Mouse (Mus musculus) thymus, postnatal 14 days (tissue): ENCODE measurements around the gene Gm28048.

Source experiments
- DNase-seq: peaks from one replicate; pipeline ENCODE4 v3.0.0; 2021

Gene Gm28048

DNA sequence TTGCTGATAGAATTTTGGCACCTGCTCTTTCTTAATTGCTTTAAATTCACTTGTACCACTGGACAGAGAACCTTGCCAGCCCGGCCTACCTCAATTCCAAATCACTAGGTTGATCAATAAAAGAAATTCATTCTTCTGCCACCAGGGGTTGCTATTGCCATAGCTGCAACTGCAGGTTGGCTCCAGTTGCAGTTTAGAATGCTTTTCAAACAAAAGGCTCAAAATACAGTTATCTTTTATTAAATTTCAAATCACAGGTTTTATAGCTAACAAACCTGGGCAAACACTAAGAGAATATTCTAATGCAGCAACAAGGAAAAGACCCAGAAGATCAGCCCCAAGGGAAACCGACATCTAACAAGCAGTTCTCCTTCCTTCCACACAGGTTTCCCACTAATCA lies 5.5 kb upstream of the Gm28048 start:
- DNase-seq: peak; percentile 54

DNA sequence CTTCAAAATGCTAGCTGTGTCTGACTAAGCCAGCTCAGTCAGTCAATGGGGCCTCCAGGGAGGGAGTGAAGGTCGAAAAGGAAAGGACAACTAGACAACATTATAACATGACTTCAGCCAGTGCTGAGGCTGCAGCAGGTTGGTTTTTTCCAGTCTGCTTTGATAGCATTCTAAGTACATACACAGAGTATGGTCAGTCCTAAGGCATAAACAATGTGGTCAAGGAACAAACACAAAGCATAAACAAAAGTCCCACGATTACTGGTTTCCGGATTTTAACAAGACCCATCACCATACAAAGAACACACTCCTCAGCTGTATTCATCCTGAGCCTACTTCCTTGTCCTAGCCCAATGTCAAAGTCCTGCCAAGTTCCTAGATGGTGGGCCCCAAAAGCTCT lies 3.6 kb upstream of the Gm28048 start:
- DNase-seq: no peak

GRCm38 (mm10) chr11:22982846-22983245 lies 956 bp upstream of the Gm28048 start:
- no peak for DNase-seq

DNA sequence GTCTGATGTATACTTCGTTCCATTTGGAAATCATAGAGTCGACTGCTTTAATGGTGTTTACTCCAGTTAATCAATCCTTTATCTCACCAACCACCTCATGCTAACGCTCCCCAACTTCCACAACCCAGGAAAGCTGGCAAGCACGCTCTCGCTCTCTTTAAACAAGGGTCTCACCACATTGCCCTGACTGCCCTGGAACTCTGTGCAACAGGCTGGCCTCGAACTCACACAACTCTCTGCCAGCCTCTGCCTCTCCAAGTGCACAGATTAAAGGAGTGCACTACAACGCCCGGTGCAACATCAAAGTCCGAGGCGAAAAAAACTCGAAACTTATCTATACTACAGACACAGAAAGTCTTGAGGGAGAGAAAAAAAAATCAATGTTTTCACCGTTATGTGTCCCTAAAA lies 343 bp downstream of the Gm28048 start:
- no peak for DNase-seq

DNA sequence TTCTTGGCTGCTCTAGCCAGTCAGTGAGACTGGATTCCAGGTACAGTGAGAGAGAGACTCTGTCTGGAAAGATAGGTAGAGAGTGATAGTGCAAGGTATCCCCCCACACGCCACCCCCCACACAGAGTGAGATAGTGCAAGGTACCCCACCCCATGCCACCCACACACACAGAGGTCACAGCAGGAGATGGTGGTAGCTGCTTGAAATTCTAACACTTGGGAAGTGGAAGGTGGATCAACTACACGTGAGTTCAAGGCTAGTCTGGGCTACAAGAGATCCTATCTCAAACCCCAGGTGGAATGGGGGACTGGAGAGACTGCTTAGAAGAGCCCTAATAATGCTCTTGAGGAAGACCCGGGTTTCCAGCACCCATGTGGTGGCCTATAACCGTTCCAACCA lies 849 bp downstream of the Gm28048 start:
- DNase-seq: no peak

- DNase-seq: no peak
Observed at GRCm38 (mm10) chr11:22979221-22979620, 2.7 kb downstream of the Gm28048 start.

- no peak for DNase-seq
Observed at GRCm38 (mm10) chr11:22978711-22979110, 3.2 kb downstream of the Gm28048 start.

- DNase-seq: no peak
Observed at GRCm38 (mm10) chr11:22978215-22978614, 3.7 kb downstream of the Gm28048 start.

- DNase-seq: no peak
Observed at GRCm38 (mm10) chr11:22973599-22973998, 8.3 kb downstream of the Gm28048 start.

DNA sequence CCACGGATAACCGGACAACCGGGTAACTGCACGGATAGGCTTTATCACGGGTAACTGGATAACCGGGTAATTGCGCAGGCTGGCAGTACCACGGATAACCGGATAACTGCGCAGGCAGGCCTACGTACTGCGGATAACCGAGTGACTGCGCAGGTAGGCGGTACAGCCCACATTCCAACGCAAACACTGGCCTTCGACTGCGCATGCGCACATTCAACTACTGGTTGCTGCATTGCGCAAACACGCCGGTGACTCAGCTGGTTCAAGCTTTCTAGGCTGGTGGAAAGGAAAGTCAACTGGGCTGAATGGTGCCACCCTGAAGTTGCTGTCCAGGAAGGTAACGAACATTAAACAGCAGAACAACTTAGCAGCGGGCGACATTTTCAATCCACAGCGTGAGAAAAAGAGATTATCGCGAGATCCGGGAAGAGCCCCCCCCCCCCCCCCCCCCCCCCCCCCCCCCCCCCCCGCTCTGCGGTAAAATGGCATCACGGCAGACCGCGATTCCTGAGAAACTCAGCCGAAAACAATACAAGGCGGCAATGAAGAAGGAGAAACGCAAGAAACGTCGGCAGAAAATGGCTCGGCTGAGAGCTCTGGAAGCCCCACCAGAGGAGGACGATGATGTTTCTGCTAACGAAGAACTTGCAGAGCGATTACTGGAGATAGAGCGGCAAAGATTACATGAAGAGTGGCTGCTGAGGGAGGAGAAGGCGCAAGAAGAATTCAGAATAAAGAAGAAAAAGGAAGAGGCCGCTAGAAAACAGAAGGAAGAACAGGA lies 9.0 kb downstream of the Gm28048 start:
- DNase-seq: peak; percentile 75

DNA sequence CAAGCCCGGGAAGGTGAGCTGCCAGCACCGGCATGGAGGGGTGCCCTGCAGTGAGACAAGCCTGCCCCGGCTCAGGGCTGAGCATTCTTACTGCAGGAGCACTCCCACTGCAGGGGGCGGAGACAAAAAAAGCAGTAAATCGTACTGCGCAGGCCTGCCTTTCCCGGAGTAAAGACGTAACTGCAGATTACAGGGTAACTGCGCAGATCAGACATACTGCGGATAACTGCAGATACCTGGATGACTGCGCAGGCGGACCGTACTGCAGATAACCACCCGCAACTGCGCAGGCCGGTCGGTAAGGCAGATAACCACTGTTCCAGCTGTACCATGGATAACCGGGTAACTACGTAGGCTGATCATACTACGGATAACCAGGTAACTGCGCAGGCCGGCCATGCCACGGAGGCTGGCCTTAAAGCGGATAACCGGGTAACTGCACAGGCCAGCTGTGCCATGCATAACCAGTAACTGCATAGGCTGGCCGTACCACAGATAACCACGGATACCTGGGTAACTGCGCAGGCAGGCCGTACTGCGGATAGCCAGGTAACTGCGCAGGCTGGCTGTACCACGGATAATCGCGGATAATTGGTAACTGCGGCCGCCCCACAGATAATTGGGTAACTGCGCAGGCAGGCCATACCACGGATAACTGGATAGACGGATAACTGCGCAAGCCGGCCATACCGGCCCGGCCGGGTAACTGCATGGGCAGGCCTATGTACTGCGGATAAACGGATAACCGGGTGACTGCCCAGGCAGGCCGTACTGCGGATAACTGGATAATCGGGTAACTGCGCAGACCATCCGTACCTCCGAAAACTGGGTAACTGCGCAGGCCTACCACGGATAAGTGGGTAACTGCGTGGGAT lies 9.8 kb downstream of the Gm28048 start, which contains the start of gene Zrsr1:
Zrsr1 (plus strand) TSS at position 171 of the 875 bp plus-strand sequence.
- DNase-seq: peak; percentile 66

DNA sequence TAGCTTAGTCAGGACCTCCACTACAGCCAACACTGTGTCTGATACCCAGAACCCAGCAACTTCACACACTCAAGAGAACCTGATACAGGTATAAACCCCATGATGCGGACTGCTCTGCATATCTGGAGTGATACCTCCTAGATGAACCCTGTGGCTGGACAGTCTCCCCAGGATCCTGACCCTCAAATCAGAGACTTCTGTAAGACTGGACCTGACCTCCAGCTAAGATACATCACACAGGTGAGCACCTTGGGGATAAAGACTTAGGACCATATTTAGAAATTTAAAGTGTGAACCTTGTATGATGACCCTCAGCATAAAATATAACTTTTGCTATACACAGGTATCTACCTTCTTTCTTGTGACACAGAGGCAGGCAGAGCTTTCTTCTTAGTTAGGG lies 11.3 kb downstream of the Gm28048 start:
- no peak for DNase-seq

DNA sequence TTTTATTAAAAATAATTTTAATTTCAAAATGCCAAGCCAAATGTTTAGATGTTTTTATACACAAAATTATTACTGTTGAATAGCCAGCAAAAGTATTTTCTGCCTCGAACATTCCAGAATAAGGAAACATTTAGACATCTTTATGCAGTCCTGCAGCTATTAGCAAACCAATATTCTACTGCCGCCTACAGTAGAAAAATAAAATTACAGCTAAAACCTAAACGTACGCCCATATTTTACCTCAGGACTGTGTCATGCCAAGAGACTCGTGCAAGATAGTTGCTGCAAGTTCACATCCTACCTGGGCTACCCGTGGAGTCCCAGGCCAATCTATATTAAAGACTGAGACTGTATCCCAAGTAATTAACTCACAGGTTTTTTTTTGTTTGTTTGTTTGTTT lies 12.4 kb downstream of the Gm28048 start:
- DNase-seq: no peak

DNA sequence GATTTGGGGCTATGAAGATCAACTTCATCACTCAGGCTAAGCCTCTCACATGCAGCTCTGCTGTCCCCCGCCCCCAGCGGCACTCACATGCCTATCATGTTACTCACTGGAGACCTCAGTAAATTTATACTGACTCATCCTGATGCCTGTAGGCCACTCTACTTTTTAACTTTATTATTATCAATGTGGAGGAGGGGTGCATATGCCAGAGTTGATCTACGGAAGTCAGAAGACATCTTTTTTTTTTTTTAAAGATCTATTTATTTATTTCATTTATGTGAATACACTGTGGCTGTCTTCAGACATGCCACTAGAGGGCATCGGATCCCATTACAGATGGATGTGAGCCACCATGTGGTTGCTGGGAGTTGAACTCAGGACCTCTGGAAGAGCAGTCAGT lies 16.4 kb downstream of the Gm28048 start:
- peak; percentile 45 for DNase-seq

- DNase-seq: no peak
Observed at GRCm38 (mm10) chr11:22964401-22964800, 17.5 kb downstream of the Gm28048 start.

DNA sequence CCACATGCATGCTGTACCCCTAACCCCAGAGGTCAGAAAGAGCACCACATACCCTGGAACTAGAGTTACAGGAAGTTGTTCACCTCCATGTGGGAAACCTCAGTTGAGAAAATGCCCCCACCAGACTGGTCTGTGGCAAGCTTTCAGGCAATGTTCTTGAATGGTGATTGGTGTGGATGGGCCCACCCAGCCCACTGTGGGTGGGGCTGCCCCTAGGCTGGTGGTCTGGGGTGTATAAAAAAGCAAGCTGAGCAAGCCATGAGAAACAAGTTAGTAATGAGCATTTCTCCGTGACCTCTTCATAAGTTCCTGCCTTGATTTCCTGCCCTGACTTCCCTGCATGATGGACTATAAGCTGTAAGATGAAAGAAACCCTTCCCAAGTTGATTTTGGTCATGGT lies 19.8 kb downstream of the Gm28048 start:
- DNase-seq: no peak

- DNase-seq: no peak
Observed at GRCm38 (mm10) chr11:22957791-22958374, 24.0 kb downstream of the Gm28048 start.

DNA sequence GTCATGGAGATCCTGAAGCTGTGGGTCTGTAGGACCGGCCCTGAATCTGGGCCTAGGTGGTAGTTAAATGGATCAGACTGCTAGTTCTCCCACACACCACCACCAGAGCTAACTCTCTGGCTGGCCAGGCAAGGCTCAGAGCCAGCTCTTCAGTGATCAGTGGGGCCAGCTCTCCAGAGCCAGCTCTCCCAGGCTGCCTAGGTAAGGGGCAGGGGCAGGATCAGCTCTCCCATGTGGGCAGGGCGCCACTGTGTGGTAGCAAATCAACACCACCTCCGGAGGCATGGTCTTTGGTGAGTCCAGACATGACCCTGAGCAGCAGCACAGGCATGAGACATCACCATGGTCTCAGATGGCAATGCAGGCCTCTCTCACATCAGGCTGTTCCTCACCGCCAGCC lies 25.1 kb downstream of the Gm28048 start:
- DNase-seq: peak; percentile 82

GRCm38 (mm10) chr11:22956346-22956745 lies 25.5 kb downstream of the Gm28048 start:
- DNase-seq: no peak

DNA sequence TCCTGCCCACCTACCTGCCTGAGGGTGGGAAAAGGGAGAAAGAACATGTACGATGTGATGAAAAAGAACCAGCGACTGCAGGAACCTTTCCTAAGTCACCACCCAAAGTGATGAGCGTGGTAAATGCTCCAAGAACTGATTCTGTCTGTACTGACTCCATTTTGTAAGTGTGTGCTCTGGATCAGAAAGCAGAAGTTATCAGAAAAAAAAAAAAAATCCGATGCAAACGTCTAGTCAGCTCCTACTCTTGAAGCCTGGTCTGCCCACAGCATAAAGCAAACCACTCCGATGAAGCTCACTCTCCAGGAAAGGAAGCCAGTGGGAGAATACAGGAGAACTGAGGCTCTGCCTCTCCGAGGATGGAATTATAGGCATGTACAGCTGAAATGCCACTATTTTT lies 29.2 kb downstream of the Gm28048 start:
- no peak for DNase-seq

DNA sequence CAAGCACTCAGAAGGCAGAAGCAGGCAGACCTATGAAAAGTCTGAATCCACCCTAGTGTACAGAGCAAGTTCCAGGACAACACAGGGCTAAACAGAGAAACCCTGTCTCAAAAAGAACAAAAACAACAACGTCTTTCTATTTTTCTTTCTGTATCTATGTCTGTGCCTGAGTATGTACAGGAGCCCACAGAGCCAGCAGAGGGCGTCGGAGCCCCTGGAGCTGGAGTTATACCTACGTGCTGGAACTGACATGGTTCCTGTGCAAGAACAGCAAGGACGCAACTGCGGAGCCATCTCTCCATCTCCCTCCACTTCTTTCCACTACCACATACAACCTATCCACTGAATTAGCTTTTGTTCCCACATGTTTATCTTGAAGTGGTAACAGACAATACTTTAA lies 31.8 kb downstream of the Gm28048 start:
- DNase-seq: peak; percentile 49

DNA sequence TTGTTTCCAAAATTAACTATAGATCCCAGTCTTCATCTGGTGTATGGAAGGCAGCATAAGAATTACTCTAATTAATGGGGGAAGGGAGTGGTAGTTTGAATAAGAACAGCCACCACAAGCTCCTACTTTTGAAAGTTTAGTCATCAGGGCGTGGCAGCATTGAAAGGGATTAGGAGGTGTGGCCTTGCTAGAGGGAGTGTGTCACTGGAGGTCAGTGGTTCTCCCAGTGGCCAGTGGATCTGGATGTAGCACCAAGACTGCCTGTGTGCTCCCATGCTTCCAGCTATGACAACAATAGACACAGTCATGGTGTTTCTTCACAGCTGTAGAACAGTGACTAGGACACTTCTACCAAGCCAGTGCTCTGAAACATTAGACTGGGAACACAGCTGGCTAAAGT lies 32.8 kb downstream of the Gm28048 start:
- no peak for DNase-seq

DNA sequence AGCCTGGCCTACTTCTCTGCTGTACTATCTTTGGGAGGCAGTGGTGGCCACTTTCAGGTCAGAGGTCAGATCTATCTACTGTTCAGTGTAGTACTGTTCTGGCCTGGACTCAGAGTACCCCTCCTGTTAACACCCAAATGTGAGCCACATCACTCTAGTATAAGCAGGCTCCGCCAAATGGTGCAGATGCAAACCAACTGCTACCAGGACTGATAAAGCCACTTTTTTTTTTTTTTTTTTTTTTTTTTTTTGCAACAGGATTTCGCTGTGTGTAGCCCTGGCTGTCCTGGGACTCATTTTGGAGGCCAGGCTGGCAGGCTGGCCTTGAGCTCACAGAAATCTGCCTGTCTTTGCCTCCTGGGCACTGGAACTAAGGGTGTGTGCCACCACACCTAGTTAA lies 42.9 kb downstream of the Gm28048 start:
- no peak for DNase-seq
